Mouse (Mus musculus) ovary, adult 10 weeks (tissue): ENCODE data around the gene Hnrnpk. TPM values are rescaled to one million over a fixed set of nuclear protein-coding genes. Genes with fewer than 3 reads are reported as not detected.

ENCODE experiments used
- polyA plus RNA-seq: library from polyadenylated mRNA; stranded (reverse); fragments of 350-450 nt; fragmentation: Illumina TruSeq; extraction: RNeasy Lipid Tissue Mini Kit (QIAGEN cat#74804); gene quantifications from one replicate; pipeline ENCODE4 v1.2.3, GENCODE M21; 2014

The Hnrnpk gene
- 3,310 TPM for polyA plus RNA-seq

DNA sequence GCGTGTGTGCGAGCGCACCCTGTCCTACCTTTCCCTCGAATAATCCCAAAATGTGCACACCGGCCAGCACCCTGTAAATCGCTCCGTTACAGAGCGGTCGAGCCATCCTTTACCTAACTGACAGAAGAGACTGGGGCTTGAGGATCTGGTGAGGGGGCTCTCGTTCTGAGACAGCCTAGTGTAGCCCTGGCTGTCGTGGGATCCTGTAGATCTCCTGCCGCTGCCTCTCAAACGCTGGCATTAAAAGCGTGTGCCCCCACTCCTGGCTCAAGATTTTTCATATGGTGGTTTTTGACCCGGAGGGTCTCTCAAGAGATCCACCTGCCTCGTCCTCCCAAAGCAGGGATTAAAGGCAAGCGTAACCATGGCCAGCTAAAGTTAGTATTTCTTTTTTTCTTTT, at the start of gene Hnrnpk:
Gene Hnrnpk (minus strand): TSS at position 101 of the 400 bp plus-strand sequence.

DNA sequence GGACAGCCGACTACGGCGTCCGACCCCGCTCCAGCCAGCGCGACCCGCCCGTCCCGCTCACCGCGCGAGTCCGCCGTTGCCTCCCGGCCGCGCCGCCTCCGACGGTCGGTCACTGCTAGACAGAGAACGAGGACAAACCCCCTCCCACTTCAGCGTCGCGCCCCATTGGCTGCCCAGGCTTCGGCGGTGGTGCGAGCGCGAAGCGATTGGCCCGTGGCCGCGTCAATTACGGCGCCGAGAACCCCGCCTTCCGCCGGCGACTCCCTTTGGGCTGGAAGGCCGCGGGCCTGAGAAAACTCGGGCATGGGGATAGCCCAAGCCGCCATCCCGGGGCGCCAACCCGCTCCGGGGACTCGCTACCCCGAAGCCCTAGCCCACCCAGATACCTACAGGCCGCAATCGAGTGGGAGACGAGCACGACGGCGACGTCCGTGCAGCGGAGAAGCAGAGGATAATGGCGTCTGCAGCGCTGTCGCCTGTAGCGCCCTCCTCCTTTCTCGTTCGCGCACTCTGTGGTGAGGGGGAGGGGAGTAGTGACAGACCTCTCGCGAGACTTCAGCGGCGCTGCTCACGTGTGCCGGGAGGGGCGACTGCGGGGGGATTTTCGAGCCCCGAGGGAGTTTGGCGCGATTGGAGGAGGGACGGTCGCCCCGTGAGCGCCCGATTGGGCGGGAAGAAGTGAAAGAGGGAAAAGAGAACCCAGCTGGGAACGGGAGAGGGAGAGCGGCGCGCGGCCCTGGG, 970 bp downstream of the Hnrnpk start, which contains the start of gene Rmi1:
Gene Rmi1 (plus strand): TSS at position 246 of the 741 bp plus-strand sequence.

DNA sequence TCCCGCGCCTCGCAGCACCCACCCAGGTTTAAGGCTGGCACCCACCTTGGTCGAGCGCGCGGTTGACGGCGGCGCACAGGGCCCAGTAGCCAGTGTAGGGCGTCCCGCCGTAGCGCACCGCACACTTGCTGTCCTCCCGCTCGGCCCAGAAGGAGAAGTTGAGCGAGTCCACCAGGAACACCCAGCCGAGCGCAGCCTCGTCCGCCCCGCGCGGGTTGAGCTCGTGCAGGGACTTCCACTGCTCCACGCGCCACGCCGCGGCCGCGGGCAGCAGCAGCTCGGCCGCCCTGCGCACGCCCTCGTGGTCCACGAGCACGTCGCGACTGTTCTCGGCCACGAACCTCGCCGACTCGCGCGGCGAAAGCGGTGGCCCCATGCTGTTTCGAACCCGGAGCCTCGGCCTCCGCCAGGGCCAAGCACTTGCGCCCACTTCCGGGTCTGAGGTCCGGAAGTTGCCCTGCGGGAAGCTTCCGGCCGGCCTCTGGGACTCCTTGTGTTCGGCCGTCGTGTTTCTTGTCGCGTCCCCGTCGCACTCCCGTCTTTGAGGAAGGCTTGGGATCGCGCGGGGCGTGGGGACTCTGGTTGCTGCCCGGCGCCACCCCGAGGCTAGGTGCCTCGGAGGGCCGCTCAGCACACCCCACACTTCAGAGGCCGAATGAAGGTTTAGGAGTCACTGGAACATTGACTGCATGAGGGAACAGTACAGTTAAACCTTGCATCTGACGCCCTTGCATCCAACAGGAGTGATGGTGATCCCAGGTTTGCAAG, 18.2 kb downstream of the Hnrnpk start, which contains the start of gene 2210016F16Rik:
Gene 2210016F16Rik (minus strand): TSS at position 447 of the 768 bp plus-strand sequence.

DNA sequence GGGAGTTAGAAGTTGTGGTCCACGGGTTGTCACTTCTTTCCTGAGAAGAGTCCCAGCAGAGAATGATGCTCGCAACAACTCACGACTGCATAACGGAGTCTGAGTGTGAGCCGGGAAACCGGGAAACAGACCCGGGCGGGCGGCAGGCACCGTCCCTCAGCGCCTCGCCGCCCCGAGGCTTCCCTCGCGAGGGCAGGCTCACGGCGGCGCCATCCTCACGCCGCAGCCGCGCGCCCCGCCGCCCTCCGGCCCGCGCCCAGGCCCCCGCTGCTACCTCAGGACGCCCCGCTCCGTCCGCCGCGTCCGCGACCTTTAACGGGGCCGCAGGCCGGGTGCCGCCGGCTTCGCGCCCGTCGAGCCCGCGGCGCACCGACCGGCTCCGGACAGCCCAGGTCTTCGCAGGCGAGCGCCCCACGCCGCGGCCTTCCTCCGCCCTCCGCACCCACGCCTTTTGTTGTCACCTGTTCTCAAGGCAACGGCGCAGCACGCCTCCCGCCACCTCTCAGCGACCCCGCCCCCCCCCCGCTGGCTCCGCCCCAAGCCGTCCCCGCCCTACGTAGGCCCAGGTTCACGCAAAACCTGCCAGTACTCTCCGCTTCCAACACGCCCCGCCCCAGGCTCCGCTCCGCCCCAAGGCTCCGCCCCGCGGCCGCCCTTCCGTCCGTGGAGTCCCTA, 44.4 kb downstream of the Hnrnpk start, which contains the start of gene Kif27:
Gene Kif27 (minus strand): TSS at position 494 of the 675 bp plus-strand sequence.

Other genes starting within 250 kb of the Hnrnpk start
- 3.8 TPM for gene Idnk, start 245.7 kb downstream of the Hnrnpk start, polyA plus RNA-seq
- 195 TPM for gene Ubqln1, start 187.7 kb downstream of the Hnrnpk start, polyA plus RNA-seq
- 149 TPM for gene Gkap1, start 127.6 kb downstream of the Hnrnpk start, polyA plus RNA-seq
- gene Kif27, start 44.2 kb downstream of the Hnrnpk start, polyA plus RNA-seq: 2.8 TPM
- 13.5 TPM for gene 2210016F16Rik, start 18.1 kb downstream of the Hnrnpk start, polyA plus RNA-seq
- gene Rmi1, start 1.1 kb downstream of the Hnrnpk start, polyA plus RNA-seq: 75.3 TPM
- gene Slc28a3, start 207.5 kb upstream of the Hnrnpk start, polyA plus RNA-seq: 1.5 TPM